Mouse (Mus musculus): Measurements from ENCODE around the gene Zmiz1. TPM values are rescaled to one million over a fixed set of nuclear protein-coding genes. Genes with fewer than 3 reads are reported as not detected.

Gene Zmiz1
- polyA plus RNA-seq, 1 experiment from 2014 or later: 55.5 TPM

DNA sequence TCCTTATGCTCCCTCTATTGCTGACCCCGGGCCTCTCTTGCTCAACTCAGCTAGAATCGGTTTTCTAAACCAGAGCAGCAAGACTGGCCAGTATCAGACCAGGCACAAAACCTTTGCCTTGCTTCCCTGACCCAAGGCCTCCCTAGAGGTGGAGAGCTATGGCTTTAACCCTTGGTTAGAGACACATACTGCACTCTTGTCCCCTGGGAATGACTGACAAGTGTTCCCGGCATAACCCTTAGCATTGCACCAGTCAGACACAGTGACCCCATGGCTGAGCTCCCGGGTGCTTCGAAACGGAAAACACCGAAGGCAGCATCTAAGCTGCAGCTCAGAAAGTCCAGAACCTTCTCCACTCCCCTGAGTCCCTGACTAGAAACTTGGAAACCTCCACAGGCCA, 120.6 kb downstream of the Zmiz1 start:
- H3K27ac ChIP-seq: no peak overlapping the region
- H3K9me3 ChIP-seq (replicated peaks): no peaks in the 10 kb centered on the region
- 93% methylated on average over 7 of the region's 7 CpGs for WGBS
- H3K36me3 ChIP-seq: peaks cover 100% of the 10 kb centered on the region
- H3K4me1 ChIP-seq: peaks cover 36% of the 10 kb centered on the region
- H3K27me3 ChIP-seq (ENCODE audit: low read depth, poor library complexity, severe bottlenecking): no peaks in the 10 kb centered on the region
- H3K4me3 ChIP-seq: no peak overlapping the region
- no peak for DNase-seq (ENCODE audit: low spot score)

DNA sequence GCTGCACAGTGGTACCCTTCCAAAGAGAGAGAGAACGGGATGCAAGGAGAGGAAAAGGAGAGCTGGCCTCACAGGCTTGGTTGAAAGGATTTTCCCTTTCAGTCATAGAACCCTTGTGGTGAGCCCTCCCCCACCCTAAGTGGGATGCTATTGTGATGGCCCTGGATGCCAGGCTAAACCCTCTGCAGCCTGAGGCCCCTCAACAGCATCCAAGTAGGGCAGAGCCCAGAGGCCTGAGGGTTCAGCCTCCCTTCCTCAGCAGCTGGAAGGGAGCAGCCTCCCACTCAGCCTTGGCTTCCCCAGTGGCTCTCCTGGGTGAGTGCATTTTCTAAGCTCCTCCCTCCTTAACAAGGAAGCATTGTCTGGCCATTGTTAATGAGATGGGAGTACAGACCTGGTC, 121.4 kb downstream of the Zmiz1 start:
- Histone ChIP-seq H3K4me3 (no peak overlapping the region), H3K27me3 (ENCODE audit: low read depth, poor library complexity, severe bottlenecking) (no peaks in the 10 kb centered on the region), H3K27ac (no peak overlapping the region), H3K36me3 (peaks cover 96% of the 10 kb centered on the region), H3K4me1 (peaks cover 38% of the 10 kb centered on the region), H3K9me3 (replicated peaks) (no peaks in the 10 kb centered on the region)
- WGBS: 69% methylated on average over 1 of the region's 1 CpGs
- DNase-seq (ENCODE audit: low spot score): no peak

DNA sequence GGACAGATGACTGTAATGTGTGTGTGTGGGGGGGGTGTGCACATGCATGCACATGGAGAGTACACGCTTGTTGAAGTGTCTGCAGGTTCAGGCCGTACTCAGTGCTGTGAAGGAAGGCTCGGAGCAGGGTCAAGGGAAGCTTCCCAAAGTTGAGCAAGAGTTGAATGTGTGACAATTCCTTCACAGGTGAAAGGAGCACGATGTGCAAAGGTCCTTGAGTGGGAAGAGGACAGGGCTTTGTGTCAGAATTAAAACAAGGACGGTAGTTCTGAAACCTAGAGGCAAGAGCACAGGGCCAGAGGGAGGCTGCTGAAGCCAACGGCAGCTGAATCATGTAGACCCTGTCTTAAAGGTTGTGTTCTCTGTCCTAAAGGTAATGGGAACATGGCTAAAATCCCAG, 123.6 kb downstream of the Zmiz1 start:
- no peaks in the 10 kb centered on the region for H3K27me3 ChIP-seq (ENCODE audit: low read depth, poor library complexity, severe bottlenecking)
- no peaks in the 10 kb centered on the region for H3K9me3 ChIP-seq (replicated peaks)
- H3K36me3 ChIP-seq: peaks cover 81% of the 10 kb centered on the region
- H3K27ac ChIP-seq: no peak overlapping the region
- no peak for DNase-seq (ENCODE audit: low spot score)
- H3K4me3 ChIP-seq: no peak overlapping the region
- peaks cover 42% of the 10 kb centered on the region for H3K4me1 ChIP-seq
- WGBS: 92% methylated on average over 6 of the region's 6 CpGs

- Histone ChIP-seq H3K27me3 (ENCODE audit: low read depth, poor library complexity, severe bottlenecking) (no peaks in the 10 kb centered on the region), H3K9me3 (replicated peaks) (no peaks in the 10 kb centered on the region), H3K4me1 (peaks cover 49% of the 10 kb centered on the region), H3K36me3 (peaks cover 68% of the 10 kb centered on the region), H3K4me3 (no peak overlapping the region), H3K27ac (peak overlapping the region; percentile 94; the same call in 1 of the 2 replicates)
- WGBS: 88% methylated on average over 10 of the region's 10 CpGs
- DNase-seq (ENCODE audit: low spot score): no peak
Measured at GRCm38 (mm10) chr14:25583899-25584298, 124.9 kb downstream of the Zmiz1 start.

- Histone ChIP-seq H3K36me3 (peaks cover 68% of the 10 kb centered on the region), H3K27ac (peak overlapping the region; percentile 94), H3K4me1 (peaks cover 68% of the 10 kb centered on the region), H3K9me3 (replicated peaks) (no peaks in the 10 kb centered on the region), H3K4me3 (no peak overlapping the region), H3K27me3 (ENCODE audit: low read depth, poor library complexity, severe bottlenecking) (no peaks in the 10 kb centered on the region)
- DNase-seq (ENCODE audit: low spot score): peak; percentile 81
- 34% methylated on average over 21 of the region's 21 CpGs for WGBS
Measured at GRCm38 (mm10) chr14:25585545-25586301, 126.7 kb downstream of the Zmiz1 start.

DNA sequence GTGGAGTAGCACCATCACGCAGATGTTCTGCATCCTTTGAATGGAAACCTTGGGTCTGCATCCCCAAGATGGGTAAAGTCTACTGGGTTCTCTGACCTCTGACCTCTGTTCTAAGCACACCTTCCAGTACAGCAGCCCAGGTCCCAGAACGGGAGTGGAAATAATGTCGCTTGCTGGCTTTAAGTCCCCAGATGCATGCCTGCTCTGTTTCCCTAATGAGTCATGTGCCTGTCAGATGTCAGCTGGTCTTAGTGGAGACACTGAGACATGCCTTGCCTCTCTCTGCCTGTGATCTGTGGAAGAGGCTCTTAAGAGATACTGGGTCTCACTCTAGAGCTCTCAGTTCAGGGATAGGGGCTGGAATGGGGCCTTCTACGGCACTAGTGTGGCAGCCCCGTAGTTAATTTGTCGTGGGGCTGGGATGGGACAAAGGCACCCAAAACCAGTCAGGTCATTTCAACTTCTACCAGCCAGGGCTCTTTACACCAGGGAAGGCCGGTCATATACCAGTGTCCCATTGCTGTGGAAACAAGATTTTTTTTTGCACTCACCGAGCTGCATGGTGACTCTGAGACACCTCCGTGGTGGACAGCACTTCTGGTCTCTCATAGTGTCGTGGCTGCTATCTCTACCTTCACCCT, 128.0 kb downstream of the Zmiz1 start:
- peaks cover 73% of the 10 kb centered on the region for H3K4me1 ChIP-seq
- peaks cover 66% of the 10 kb centered on the region for H3K36me3 ChIP-seq
- 44% methylated on average over 10 of the region's 10 CpGs for WGBS
- peak overlapping the region; percentile 94 for H3K27ac ChIP-seq
- no peak for DNase-seq (ENCODE audit: low spot score)
- no peaks in the 10 kb centered on the region for H3K9me3 ChIP-seq (replicated peaks)
- peak overlapping the region; percentile 17; the same call in 1 of the 2 replicates for H3K4me3 ChIP-seq
- H3K27me3 ChIP-seq (ENCODE audit: low read depth, poor library complexity, severe bottlenecking): no peaks in the 10 kb centered on the region

GRCm38 (mm10) chr14:25587487-25588001, 128.6 kb downstream of the Zmiz1 start:
- DNase-seq (ENCODE audit: low spot score): no peak

DNA sequence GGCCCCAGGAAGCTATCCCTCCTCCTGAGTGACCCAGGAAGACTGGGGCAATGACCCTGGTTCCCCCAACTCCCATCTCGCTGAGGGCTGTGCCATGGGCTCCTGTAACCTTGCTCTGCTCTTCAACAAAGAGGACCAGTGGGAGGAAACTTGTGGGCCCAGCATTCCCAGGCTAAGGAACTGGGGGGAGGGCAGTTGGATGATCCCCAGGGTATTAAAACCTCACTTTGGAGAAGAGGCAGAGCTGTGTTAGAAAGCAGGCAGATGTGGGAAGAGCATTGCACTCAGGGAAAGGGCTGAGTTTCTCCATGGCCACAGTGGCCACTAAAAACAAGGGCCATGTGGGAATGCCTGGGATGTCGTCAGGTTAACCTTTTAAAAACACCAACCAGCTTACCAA, 129.2 kb downstream of the Zmiz1 start:
- H3K9me3 ChIP-seq (replicated peaks): no peaks in the 10 kb centered on the region
- no peak for DNase-seq (ENCODE audit: low spot score)
- H3K27ac ChIP-seq: peak overlapping the region; percentile 94
- peaks cover 84% of the 10 kb centered on the region for H3K4me1 ChIP-seq
- 43% methylated on average over 2 of the region's 2 CpGs for WGBS
- 0 out of 2 replicates have a peak overlapping the region, but pooled peaks have one; percentile 17 for H3K4me3 ChIP-seq
- H3K27me3 ChIP-seq (ENCODE audit: low read depth, poor library complexity, severe bottlenecking): no peaks in the 10 kb centered on the region
- peaks cover 65% of the 10 kb centered on the region for H3K36me3 ChIP-seq

More at GRCm38 (mm10) chr14:25587487-25588001, 128.6 kb downstream of the Zmiz1 start:
- peak overlapping the region; percentile 17; the same call in 1 of the 2 replicates for H3K4me3 ChIP-seq
- H3K27me3 ChIP-seq (ENCODE audit: low read depth, poor library complexity, severe bottlenecking): no peaks in the 10 kb centered on the region
- H3K9me3 ChIP-seq (replicated peaks): no peaks in the 10 kb centered on the region
- WGBS: 11% methylated on average over 6 of the region's 6 CpGs
- peaks cover 78% of the 10 kb centered on the region for H3K4me1 ChIP-seq
- peak overlapping the region; percentile 94 for H3K27ac ChIP-seq
- H3K36me3 ChIP-seq: peaks cover 66% of the 10 kb centered on the region

DNA sequence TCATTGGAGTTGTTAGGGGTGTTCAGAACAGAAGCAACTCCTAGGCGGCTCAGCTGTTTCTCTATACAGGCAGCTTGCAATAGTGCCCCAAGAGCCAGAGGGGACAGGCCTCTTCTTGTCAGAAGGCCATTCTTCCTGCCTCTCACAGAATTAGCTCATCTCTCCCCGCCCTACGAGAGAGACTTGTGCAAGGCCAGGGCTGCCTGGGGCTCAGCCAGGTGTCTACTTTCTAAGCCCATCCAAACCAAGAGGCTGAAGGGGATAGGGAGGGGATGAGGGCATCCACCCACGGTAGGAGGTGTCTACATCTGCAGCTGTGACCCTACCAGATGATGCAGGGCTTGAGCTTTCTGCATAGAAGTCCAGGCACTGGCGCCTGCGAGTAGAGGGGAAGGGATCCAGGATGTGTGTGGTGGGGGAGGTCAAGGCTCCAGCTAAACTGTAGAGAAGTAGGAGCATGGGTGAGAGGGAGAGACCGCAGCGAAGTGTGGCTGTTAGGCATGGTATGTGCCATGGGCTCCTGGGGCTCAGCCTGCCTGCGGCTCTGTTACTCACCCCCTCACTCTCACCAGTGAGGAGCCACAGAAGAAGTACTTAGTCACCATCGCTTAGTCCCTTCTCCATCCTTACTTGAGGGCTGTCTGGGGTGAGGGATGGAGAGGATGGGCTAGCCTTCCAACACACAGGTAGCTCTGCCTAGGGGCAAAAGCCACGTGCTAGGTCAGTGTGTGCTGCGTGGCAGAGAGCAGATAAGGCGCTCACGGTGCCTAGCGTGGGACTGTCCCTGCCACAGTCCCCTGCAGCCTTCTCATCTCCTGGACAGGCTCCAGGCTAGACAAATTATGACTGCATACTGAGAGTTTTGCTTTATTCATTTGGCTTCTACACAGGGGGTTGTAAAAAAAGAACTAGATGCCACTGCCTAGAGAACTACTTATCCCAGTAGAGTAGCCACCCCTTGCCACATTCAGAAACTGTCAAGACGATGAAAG, 130.3 kb downstream of the Zmiz1 start:
- H3K4me1 ChIP-seq: peaks cover 92% of the 10 kb centered on the region
- 77% methylated on average over 16 of the region's 16 CpGs for WGBS
- no peak for DNase-seq (ENCODE audit: low spot score)

GRCm38 (mm10) chr14:25591000-25591399, 132.0 kb downstream of the Zmiz1 start:
- peaks cover 87% of the 10 kb centered on the region for H3K4me1 ChIP-seq

More for the DNA sequence above, 130.3 kb downstream of the Zmiz1 start:
- no peak overlapping the region for H3K4me3 ChIP-seq
- H3K27ac ChIP-seq: peak overlapping the region; percentile 66
- no peaks in the 10 kb centered on the region for H3K27me3 ChIP-seq (ENCODE audit: low read depth, poor library complexity, severe bottlenecking)
- no peaks in the 10 kb centered on the region for H3K9me3 ChIP-seq (replicated peaks)
- H3K36me3 ChIP-seq: peaks cover 65% of the 10 kb centered on the region

DNA sequence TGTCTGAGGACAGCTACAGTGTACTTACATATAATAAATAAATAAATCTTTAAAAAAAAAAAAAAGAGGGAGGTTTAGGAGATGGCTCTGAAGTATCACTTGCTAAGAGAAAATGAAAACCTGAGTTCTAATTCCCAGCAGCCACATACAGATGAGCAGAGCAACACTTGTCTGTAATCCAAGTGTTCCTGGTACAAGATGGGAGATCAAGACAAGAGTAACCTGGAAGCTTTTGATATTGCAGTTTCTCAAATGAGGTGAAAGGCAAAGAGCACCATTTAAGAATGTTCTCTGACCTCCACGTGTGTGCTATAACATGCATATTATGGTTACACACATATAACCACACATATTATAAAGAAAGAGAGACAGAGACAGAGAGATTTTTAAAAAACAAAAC, 132.4 kb downstream of the Zmiz1 start:
- Histone ChIP-seq H3K9me3 (replicated peaks) (no peaks in the 10 kb centered on the region), H3K27me3 (ENCODE audit: low read depth, poor library complexity, severe bottlenecking) (no peaks in the 10 kb centered on the region), H3K27ac (no peak overlapping the region), H3K36me3 (peaks cover 68% of the 10 kb centered on the region), H3K4me3 (no peak overlapping the region), H3K4me1 (peaks cover 83% of the 10 kb centered on the region)
- 95% methylated on average over 1 of the region's 1 CpGs for WGBS
- DNase-seq (ENCODE audit: low spot score): no peak

More at GRCm38 (mm10) chr14:25591000-25591399, 132.0 kb downstream of the Zmiz1 start:
- Histone ChIP-seq H3K9me3 (replicated peaks) (no peaks in the 10 kb centered on the region), H3K27ac (no peak overlapping the region), H3K4me3 (no peak overlapping the region), H3K27me3 (ENCODE audit: low read depth, poor library complexity, severe bottlenecking) (no peaks in the 10 kb centered on the region), H3K36me3 (peaks cover 64% of the 10 kb centered on the region)
- 55% methylated on average over 5 of the region's 5 CpGs for WGBS
- DNase-seq (ENCODE audit: low spot score): no peak

DNA sequence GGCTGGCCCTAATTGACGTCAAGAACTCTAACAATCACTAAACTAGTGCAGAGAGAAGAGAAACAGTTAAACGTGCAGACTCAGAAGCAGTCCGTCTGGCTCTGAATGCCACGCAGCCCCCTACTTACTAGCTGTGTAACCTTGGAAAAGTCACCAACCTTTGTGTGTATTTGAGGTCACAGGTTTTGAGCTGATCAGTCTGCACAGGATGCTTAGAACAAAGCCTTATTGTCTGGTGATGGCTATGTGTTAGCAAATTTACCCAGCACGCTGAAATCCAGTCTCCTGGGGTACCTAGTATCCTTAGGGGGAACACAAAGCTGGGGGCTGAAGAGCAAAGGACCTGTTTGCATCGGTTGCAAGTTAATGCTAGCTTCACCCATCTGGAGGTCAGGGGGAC, 133.5 kb downstream of the Zmiz1 start:
- Histone ChIP-seq H3K4me1 (peaks cover 72% of the 10 kb centered on the region), H3K36me3 (peaks cover 78% of the 10 kb centered on the region), H3K27ac (no peak overlapping the region), H3K4me3 (no peak overlapping the region), H3K9me3 (replicated peaks) (no peaks in the 10 kb centered on the region), H3K27me3 (ENCODE audit: low read depth, poor library complexity, severe bottlenecking) (no peaks in the 10 kb centered on the region)
- DNase-seq (ENCODE audit: low spot score): no peak
- 69% methylated on average over 6 of the region's 6 CpGs for WGBS

All from limb, embryonic 10.5 days (tissue).